ENCODE assay signal across 27 mouse cellular contexts in genomic region chr2:95053866-95054265, GRCm38 (mm10).
DNase-seq lines count a peak whose midpoint lies in the region; ATAC-seq and TF ChIP-seq lines count a peak whose summit lies in the region.
"Had no signal": no experiment of that assay in that cellular context is flagged by ENCODE, and none has a peak within 500 bp of the region (broad histone marks: within the 10 kb centered on the region; RNA-seq: fewer than 3 reads in every experiment).

No protein-coding gene starts in this region.

- TF ChIP-seq POLR2A in brain, embryonic 14.5 days (IDR thresholded peaks at IDR 0.05; ENCODE audit: borderline replicate concordance, extremely low read depth, insufficient read depth, insufficient read length, poor library complexity, severe bottlenecking): no peak

- no peak for TF ChIP-seq CTCF in brain, embryonic 14.5 days (IDR thresholded peaks at IDR 0.05; ENCODE audit: borderline replicate concordance, extremely low read depth, insufficient read depth, insufficient read length)

- no peak overlapping the region for H3K27ac ChIP-seq in midbrain, embryonic 12.5 days (replicated peaks)
- H3K27ac ChIP-seq in midbrain, embryonic 14.5 days (replicated peaks; ENCODE audit: low read depth, low read length): no peak overlapping the region
- H3K27ac ChIP-seq in hindbrain, embryonic 13.5 days: no peak overlapping the region
- H3K27ac ChIP-seq in neural tube, embryonic 13.5 days (replicated peaks): no peak overlapping the region
- H3K27ac ChIP-seq: embryonic facial prominence, embryonic 15.5 days; forebrain, embryonic 12.5 days; liver, embryonic 14.5 days; stomach, embryonic 15.5 days had no signal

- no peaks in the 10 kb centered on the region for H3K9me3 ChIP-seq in midbrain, embryonic 12.5 days
- no peaks in the 10 kb centered on the region for H3K9me3 ChIP-seq in midbrain, embryonic 14.5 days (ENCODE audit: control insufficient read depth, low read length)
- H3K9me3 ChIP-seq in hindbrain, embryonic 13.5 days: no peaks in the 10 kb centered on the region
- no peaks in the 10 kb centered on the region for H3K9me3 ChIP-seq in neural tube, embryonic 13.5 days
- H3K9me3 ChIP-seq: embryonic facial prominence, embryonic 15.5 days; forebrain, embryonic 12.5 days; stomach, embryonic 15.5 days had no signal

- ATAC-seq in midbrain, embryonic 12.5 days (ENCODE audit: low FRiP score, low read depth): 0 out of 2 replicates have a peak, but pooled peaks have one; percentile 35
- ATAC-seq in midbrain, embryonic 14.5 days (ENCODE audit: low FRiP score, low TSS enrichment): no peak
- ATAC-seq in hindbrain, embryonic 13.5 days (ENCODE audit: low FRiP score): peak; percentile 57
- peak; percentile 69 for ATAC-seq in neural tube, embryonic 13.5 days (ENCODE audit: low read depth)
- ATAC-seq: CD4-positive, CD25-positive, alpha-beta regulatory T cell, adult 4 months; forebrain, postnatal 0 days; intestine, embryonic 16.5 days had no signal

- H3K9ac ChIP-seq in midbrain, embryonic 12.5 days (replicated peaks): no peak overlapping the region
- no peak overlapping the region for H3K9ac ChIP-seq in midbrain, embryonic 14.5 days (replicated peaks; ENCODE audit: low read length)
- no peak overlapping the region for H3K9ac ChIP-seq in hindbrain, embryonic 13.5 days
- no peak overlapping the region for H3K9ac ChIP-seq in neural tube, embryonic 13.5 days
- H3K9ac ChIP-seq: embryonic facial prominence, embryonic 15.5 days; forebrain, embryonic 12.5 days; forebrain, postnatal 0 days; liver, embryonic 14.5 days; stomach, embryonic 15.5 days had no signal

- DNase-seq in midbrain, embryonic 14.5 days: no peak
- DNase-seq in brain, embryonic 14.5 days (ENCODE audit: low read depth): peak; percentile 12
- DNase-seq in gastrocnemius, adult 8-10 months (ENCODE audit: low spot score in 2 of 2): no peak
- DNase-seq in yolk sac, embryonic 10.5 days (ENCODE audit: low spot score): no peak
- DNase-seq: adrenal gland, postnatal 25 days; cerebellum, adult 18-20 months; cerebellum, postnatal 10 days; forebrain, postnatal 0 days; gastrocnemius, postnatal 14 days; heart, postnatal 14 days; kidney, adult 8-10 months; kidney, postnatal 10 days; layer of hippocampus, adult 9-11 months; liver; lung, adult 2 months; lung, postnatal 10 days; right cerebral cortex, postnatal 14 days had no signal

- no peak overlapping the region for H3K4me3 ChIP-seq in midbrain, embryonic 12.5 days
- H3K4me3 ChIP-seq in midbrain, embryonic 14.5 days (replicated peaks; ENCODE audit: low read depth, low read length): no peak overlapping the region
- no peak overlapping the region for H3K4me3 ChIP-seq in hindbrain, embryonic 13.5 days
- no peak overlapping the region for H3K4me3 ChIP-seq in neural tube, embryonic 13.5 days
- H3K4me3 ChIP-seq: embryonic facial prominence, embryonic 15.5 days; forebrain, embryonic 12.5 days; myocyte; stomach, embryonic 15.5 days had no signal

- H3K27me3 ChIP-seq in midbrain, embryonic 12.5 days: no peaks in the 10 kb centered on the region
- no peaks in the 10 kb centered on the region for H3K27me3 ChIP-seq in midbrain, embryonic 14.5 days (ENCODE audit: control insufficient read depth, insufficient read depth, low read length)
- H3K27me3 ChIP-seq in hindbrain, embryonic 13.5 days: no peaks in the 10 kb centered on the region
- no peaks in the 10 kb centered on the region for H3K27me3 ChIP-seq in neural tube, embryonic 13.5 days
- H3K27me3 ChIP-seq: embryonic facial prominence, embryonic 15.5 days; forebrain, embryonic 12.5 days; stomach, embryonic 15.5 days had no signal

- no peaks in the 10 kb centered on the region for H3K36me3 ChIP-seq in midbrain, embryonic 12.5 days
- no peaks in the 10 kb centered on the region for H3K36me3 ChIP-seq in midbrain, embryonic 14.5 days (ENCODE audit: control insufficient read depth, insufficient read depth, low read length)
- no peaks in the 10 kb centered on the region for H3K36me3 ChIP-seq in hindbrain, embryonic 13.5 days
- no peaks in the 10 kb centered on the region for H3K36me3 ChIP-seq in neural tube, embryonic 13.5 days
- H3K36me3 ChIP-seq: embryonic facial prominence, embryonic 15.5 days; forebrain, embryonic 12.5 days; stomach, embryonic 15.5 days had no signal

- no peak overlapping the region for H3K4me2 ChIP-seq in midbrain, embryonic 12.5 days (replicated peaks)
- no peak overlapping the region for H3K4me2 ChIP-seq in midbrain, embryonic 14.5 days (ENCODE audit: low read length)
- H3K4me2 ChIP-seq in hindbrain, embryonic 13.5 days: no peak overlapping the region
- no peak overlapping the region for H3K4me2 ChIP-seq in neural tube, embryonic 13.5 days
- H3K4me2 ChIP-seq: embryonic facial prominence, embryonic 15.5 days; forebrain, embryonic 12.5 days; stomach, embryonic 15.5 days had no signal

- H3K4me1 ChIP-seq in midbrain, embryonic 12.5 days: 0 out of 2 replicates have a peak, but pooled peaks cover 7% of the 10 kb centered on the region
- H3K4me1 ChIP-seq in midbrain, embryonic 14.5 days (ENCODE audit: control insufficient read depth, insufficient read depth, low read length): no peaks in the 10 kb centered on the region
- peaks cover 4% of the 10 kb centered on the region; the same call in 1 of the 2 replicates for H3K4me1 ChIP-seq in hindbrain, embryonic 13.5 days (replicated peaks)
- H3K4me1 ChIP-seq in neural tube, embryonic 13.5 days (replicated peaks): peaks cover 3% of the 10 kb centered on the region; the same call in 1 of the 2 replicates
- H3K4me1 ChIP-seq: embryonic facial prominence, embryonic 15.5 days; forebrain, embryonic 12.5 days; stomach, embryonic 15.5 days had no signal

- WGBS in midbrain, embryonic 12.5 days: 89% methylated on average over 3 of the region's 3 CpGs
- WGBS in midbrain, embryonic 14.5 days: 87% methylated on average over 3 of the region's 3 CpGs
- 75% methylated on average over 3 of the region's 3 CpGs for WGBS in hindbrain, embryonic 13.5 days
- WGBS in neural tube, embryonic 13.5 days: 75% methylated on average over 3 of the region's 3 CpGs
